Mouse (Mus musculus) embryonic facial prominence, embryonic 13.5 days (tissue): ENCODE measurements around the gene Zfyve1. TPM values are rescaled to one million over a fixed set of nuclear protein-coding genes. Genes with fewer than 3 reads are reported as not detected.

Source experiments
- polyA plus RNA-seq: library from polyadenylated mRNA; unstranded; fragments of >200 nt; fragmentation: Nextera tagmentation; extraction: Ambion mirVana; gene quantifications from 2 replicates; pipeline ENCODE4 v1.2.1, GENCODE M21; 2015

The Zfyve1 gene
- polyA plus RNA-seq, 1 experiment from 2014 or later, result 22.5 TPM

Other genes starting within 250 kb of the Zfyve1 start
- gene Dpf3, start 109.5 kb downstream of the Zfyve1 start, polyA plus RNA-seq, result 3.0 and 3.9 TPM in 2 replicates
- gene Dcaf4, start 76.8 kb downstream of the Zfyve1 start, polyA plus RNA-seq, result 42.2 and 42.4 TPM in 2 replicates
- 315 and 335 TPM in 2 replicates for gene Rbm25, start 34.0 kb upstream of the Zfyve1 start, polyA plus RNA-seq
- gene Psen1, start 90.9 kb upstream of the Zfyve1 start, polyA plus RNA-seq, result 58.7 and 67.4 TPM in 2 replicates
- gene Papln, start 166.4 kb upstream of the Zfyve1 start, polyA plus RNA-seq, result 2.2 and 2.8 TPM in 2 replicates